Mouse (Mus musculus) CD4-positive, CD25-positive, alpha-beta regulatory T cell (primary cell): ENCODE data around the gene Tent5b. TPM values are rescaled to one million over a fixed set of nuclear protein-coding genes. Genes with fewer than 3 reads are reported as not detected.

ENCODE experiments used
- polyA plus RNA-seq: library from polyadenylated mRNA; unstranded; fragments of 100-300 nt; shearing (Covaris generic); gene quantifications from one replicate; pipeline ENCODE4 v1.2.1, GENCODE M21; 2017

The Tent5b gene
- not detected for polyA plus RNA-seq

DNA sequence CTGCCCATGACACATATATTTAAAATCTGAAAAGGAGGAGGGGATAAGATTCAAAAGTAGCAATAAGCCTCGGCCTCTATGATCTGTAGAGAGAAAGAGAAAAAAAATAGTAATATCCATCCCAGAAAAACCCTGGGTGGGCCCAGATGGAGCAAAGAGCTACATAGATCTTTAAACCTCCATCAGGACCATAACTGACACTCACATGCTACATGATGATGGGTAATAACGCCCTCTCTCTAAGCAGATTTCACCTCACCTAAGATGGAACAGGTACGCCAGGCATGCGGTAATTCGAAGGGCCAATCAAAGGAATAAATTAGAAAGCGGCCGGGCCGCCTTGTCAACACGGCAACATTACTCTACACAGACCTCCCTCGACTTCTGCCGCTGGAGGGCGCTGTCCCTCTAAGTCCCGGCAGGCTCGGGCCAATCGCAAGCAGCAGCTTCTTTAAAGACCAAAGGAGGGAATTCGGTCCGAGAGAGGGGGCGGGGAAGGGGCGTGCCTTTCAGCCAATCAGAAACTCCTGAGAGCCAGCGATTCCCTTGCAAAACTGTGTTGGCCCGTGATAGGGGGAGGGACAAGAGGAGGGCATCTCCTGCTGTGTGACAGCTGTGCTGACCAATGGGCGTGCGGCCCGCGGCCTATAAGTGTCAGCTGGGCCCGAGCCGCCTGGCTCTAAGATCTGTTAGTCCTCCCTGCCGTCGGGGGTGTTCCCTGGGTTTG is at the start of gene Tent5b:
Gene Tent5b (plus strand): TSS at position 675 of the 727 bp plus-strand sequence.

DNA sequence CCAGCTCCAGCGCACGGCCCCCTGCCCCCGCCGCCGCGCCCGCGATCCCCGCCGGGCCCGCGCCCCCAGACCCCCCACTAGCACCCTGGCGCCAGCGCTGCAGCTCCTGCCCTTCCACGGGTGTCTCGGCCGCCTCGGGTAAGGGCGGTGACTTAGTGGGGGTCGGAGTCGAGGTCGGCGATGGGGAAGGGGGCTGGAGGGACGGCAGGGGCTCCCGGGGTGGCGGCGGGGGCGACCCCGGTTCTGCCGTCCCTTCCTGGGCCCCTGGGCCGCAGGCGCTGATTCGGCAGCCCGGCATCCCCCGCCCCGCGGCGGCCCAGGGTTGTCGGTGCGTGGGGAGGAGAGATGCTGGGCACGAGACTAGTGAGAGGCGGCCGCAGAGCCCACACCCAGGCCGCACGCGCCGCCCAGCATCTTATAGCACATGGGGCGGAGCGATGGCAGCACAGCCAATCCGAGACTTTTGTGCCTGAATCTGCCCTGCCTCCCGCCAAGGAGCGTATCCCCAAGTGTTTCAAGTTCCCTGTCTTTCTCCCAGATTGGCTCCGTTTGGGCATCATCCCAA is 18.3 kb downstream of the Tent5b start, which contains the start of gene Trnp1:
Gene Trnp1 (minus strand): TSS at position 391 of the 565 bp plus-strand sequence.

GRCm38 (mm10) chr4:133518601-133519368 is 38.9 kb downstream of the Tent5b start, which contains the start of gene Kdf1:
TSS of gene Kdf1 (plus strand) at chr4:133518963.

Other genes with a start within 250 kb of the Tent5b start
- gene Map3k6, start 239.3 kb upstream of the Tent5b start, polyA plus RNA-seq, result not detected
- 53.8 TPM for gene Sytl1, start 217.0 kb upstream of the Tent5b start, polyA plus RNA-seq
- 76.5 TPM for gene Tmem222, start 202.3 kb upstream of the Tent5b start, polyA plus RNA-seq
- 6.4 TPM for gene Wdtc1, start 126.7 kb upstream of the Tent5b start, polyA plus RNA-seq
- 19.4 TPM for gene Slc9a1, start 110.4 kb upstream of the Tent5b start, polyA plus RNA-seq
- not detected for gene Trnp1, start 18.4 kb downstream of the Tent5b start, polyA plus RNA-seq
- 0.72 TPM for gene Kdf1, start 38.8 kb downstream of the Tent5b start, polyA plus RNA-seq
- gene Nudc, start 65.9 kb downstream of the Tent5b start, polyA plus RNA-seq, result 145 TPM
- not detected for gene Nr0b2, start 73.2 kb downstream of the Tent5b start, polyA plus RNA-seq
- 16.9 TPM for gene Gpatch3, start 94.6 kb downstream of the Tent5b start, polyA plus RNA-seq
- 22.0 TPM for gene Gpn2, start 104.2 kb downstream of the Tent5b start, polyA plus RNA-seq
- gene Sfn, start 122.0 kb downstream of the Tent5b start, polyA plus RNA-seq, result 23.2 TPM
- gene Zdhhc18, start 170.0 kb downstream of the Tent5b start, polyA plus RNA-seq, result 242 TPM
- gene Pigv, start 192.5 kb downstream of the Tent5b start, polyA plus RNA-seq, result 29.7 TPM